9 mouse cellular contexts compared by ENCODE assay signal in genomic region chr4:34887295-34887694, GRCm38 (mm10). TPM values are rescaled to one million over a fixed set of nuclear protein-coding genes. Genes with fewer than 3 reads are reported as not detected.
A peak's percentile ranks its signal among the peaks of the same experiment; 100 is the strongest.
DNase-seq lines count a peak whose midpoint lies in the region; ATAC-seq lines count a peak whose summit lies in the region.
"Had no signal": no experiment of that assay in that cellular context is flagged by ENCODE, and none has a peak within 500 bp of the region (broad histone marks: within the 10 kb centered on the region; RNA-seq: fewer than 3 reads in every experiment).

No protein-coding gene starts in this region.

- intact Hi-C loops in left cerebral cortex, postnatal 25 days (cut with DNase I): loop anchor here (5.0 to 10.0 kb wide), 2 partner anchors 110 to 202 kb away; partner anchors contain the start of genes Slc35a1 and Smim8

- H3K27me3 ChIP-seq in heart, embryonic 14.5 days (ENCODE audit: control insufficient read depth, insufficient read depth, low read length): no peaks in the 10 kb centered on the region; the same call in 1 of the 2 replicates
- peaks cover 41% of the 10 kb centered on the region for H3K27me3 ChIP-seq in hindbrain, embryonic 10.5 days (ENCODE audit: insufficient read depth, poor library complexity, severe bottlenecking)
- H3K27me3 ChIP-seq in midbrain, embryonic 11.5 days (ENCODE audit: control insufficient read depth, insufficient read depth, low read length): peaks cover 4% of the 10 kb centered on the region; the same call in 1 of the 2 replicates

- H3K27ac ChIP-seq in heart, embryonic 14.5 days (replicated peaks in 1 of 2; ENCODE audit: control insufficient read depth in 1 of 2, insufficient read depth in 1 of 2, low read depth in 2 of 2, low read length in 2 of 2): peak overlapping the region in 1 of 2 experiments; percentile 86; a peak in 3 of 4 replicates
- peak overlapping the region; percentile 95 for H3K27ac ChIP-seq in hindbrain, embryonic 10.5 days
- no peak overlapping the region for H3K27ac ChIP-seq in midbrain, embryonic 11.5 days (ENCODE audit: low read depth, low read length)

- H3K9ac ChIP-seq in heart, embryonic 14.5 days (ENCODE audit: low read length): peak overlapping the region; percentile 86
- peak overlapping the region; percentile 77 for H3K9ac ChIP-seq in midbrain, embryonic 11.5 days (ENCODE audit: low read length)

- ATAC-seq in heart, embryonic 14.5 days (ENCODE audit: insufficient number of reproducible peaks, insufficient read depth, low FRiP score, low read depth): no peak
- ATAC-seq in midbrain, embryonic 11.5 days (ENCODE audit: low FRiP score): no peak
- no peak for ATAC-seq in inflammation-experienced regulatory T-cells, adult 6 months

- DNase-seq in heart, adult 8-10 months (ENCODE audit: low spot score): no peak
- DNase-seq in MEL-GATA-1-ER (ENCODE audit: extremely low read depth, low read depth): peak; percentile 14
- no peak for DNase-seq in hindbrain, embryonic 10.5 days (ENCODE audit: low spot score)
- peak; percentile 89 for DNase-seq in midbrain, embryonic 11.5 days (ENCODE audit: low spot score, missing footprints)
- DNase-seq in spleen, adult 12 weeks (ENCODE audit: low spot score): no peak
- no peak for DNase-seq in left cerebral cortex, postnatal 25 days (ENCODE audit: low spot score in 2 of 2)

- no peaks in the 10 kb centered on the region for H3K9me3 ChIP-seq in heart, embryonic 14.5 days (ENCODE audit: control insufficient read depth, low read length)
- H3K9me3 ChIP-seq in hindbrain, embryonic 10.5 days: no peaks in the 10 kb centered on the region
- H3K9me3 ChIP-seq in midbrain, embryonic 11.5 days (ENCODE audit: control insufficient read depth, low read length): no peaks in the 10 kb centered on the region

- peak overlapping the region; percentile 72 for H3K4me2 ChIP-seq in heart, embryonic 14.5 days (ENCODE audit: low read length)
- peak overlapping the region; percentile 71 for H3K4me2 ChIP-seq in midbrain, embryonic 11.5 days

- 17% methylated on average over 7 of the region's 7 CpGs for WGBS in heart, embryonic 14.5 days
- 18% methylated on average over 7 of the region's 7 CpGs for WGBS in hindbrain, embryonic 10.5 days
- WGBS in midbrain, embryonic 11.5 days: 24% methylated on average over 7 of the region's 7 CpGs

- H3K4me1 ChIP-seq in heart, embryonic 14.5 days (ENCODE audit: control insufficient read depth in 2 of 2, insufficient read depth in 2 of 2, low read length in 2 of 2): peaks cover 3 to 21% of the 10 kb centered on the region in 2 experiments; a peak in 3 of 4 replicates
- peaks cover 24% of the 10 kb centered on the region for H3K4me1 ChIP-seq in hindbrain, embryonic 10.5 days (replicated peaks)
- peaks cover 4% of the 10 kb centered on the region; the same call in 1 of the 2 replicates for H3K4me1 ChIP-seq in midbrain, embryonic 11.5 days (ENCODE audit: control insufficient read depth, insufficient read depth, low read length)

- H3K36me3 ChIP-seq in heart, embryonic 14.5 days (ENCODE audit: control insufficient read depth, insufficient read depth, low read length): no peaks in the 10 kb centered on the region
- no peaks in the 10 kb centered on the region for H3K36me3 ChIP-seq in hindbrain, embryonic 10.5 days
- H3K36me3 ChIP-seq in midbrain, embryonic 11.5 days (ENCODE audit: control insufficient read depth, insufficient read depth, low read length): no peaks in the 10 kb centered on the region

- H3K4me3 ChIP-seq in heart, embryonic 14.5 days (ENCODE audit: control insufficient read depth in 1 of 2, insufficient read depth in 1 of 2, low read depth in 1 of 2, low read length in 2 of 2): peak overlapping the region; percentile 71 to 72
- H3K4me3 ChIP-seq in hindbrain, embryonic 10.5 days: peak overlapping the region; percentile 71
- peak overlapping the region; percentile 47 for H3K4me3 ChIP-seq in midbrain, embryonic 11.5 days (ENCODE audit: low read depth, low read length)

RNA-seq across cellular contexts. Expression of gene Zfp292, which starts 4.5 kb away (rescaled TPM):
- 17.8 and 18.7 TPM in 2 replicates for polyA plus RNA-seq in heart, embryonic 14.5 days (2014; fragmentation: Nextera tagmentation; extraction: Ambion mirVana)
- total RNA-seq in heart, adult 8-10 months (2022): 10 to 100 TPM; 13.0 to 16.2 (median 14.5) TPM
- 21.0 and 22.8 TPM in 2 replicates for polyA plus RNA-seq in hindbrain, embryonic 10.5 days (2016; fragmentation: Nextera tagmentation; extraction: Ambion mirVana)
- polyA plus RNA-seq in midbrain, embryonic 11.5 days (2014; fragmentation: Nextera tagmentation; extraction: Ambion mirVana): 40.1 and 47.2 TPM in 2 replicates
- 10 to 100 TPM; 26.5 to 26.7 TPM for total RNA-seq in left cerebral cortex, postnatal 25 days (2021)
- 10 to 100 TPM; 14.8 to 28.0 (median 25.1) TPM for polyA plus RNA-seq in inflammation-experienced regulatory T-cells, adult 6 months (2017; shearing (Covaris generic))

RNA-seq across cellular contexts. Expression of gene Cga, which starts 6.3 kb away (rescaled TPM):
- polyA plus RNA-seq in heart, embryonic 14.5 days (2014; fragmentation: Nextera tagmentation; extraction: Ambion mirVana): not detected in 2 replicates
- total RNA-seq in heart, adult 8-10 months (2022): not detected
- 0.41 and 0.78 TPM in 2 replicates for polyA plus RNA-seq in hindbrain, embryonic 10.5 days (2016; fragmentation: Nextera tagmentation; extraction: Ambion mirVana)
- not detected in 2 replicates for polyA plus RNA-seq in midbrain, embryonic 11.5 days (2014; fragmentation: Nextera tagmentation; extraction: Ambion mirVana)
- not detected for total RNA-seq in left cerebral cortex, postnatal 25 days (2021)
- polyA plus RNA-seq in inflammation-experienced regulatory T-cells, adult 6 months (2017; shearing (Covaris generic)): not detected
- polyA plus RNA-seq: gonadal fat pad, adult 2 months had no signal

Comparison
In these comparisons a context has a peak if more than half of its experiments do, and no peak if none do; other contexts are left out.
1. DNase-seq: peak in MEL-GATA-1-ER (single experiment) and midbrain, embryonic 11.5 days (single experiment); none in heart, adult 8-10 months (single experiment), hindbrain, embryonic 10.5 days (single experiment), spleen, adult 12 weeks (single experiment) and left cerebral cortex, postnatal 25 days (0 of 2).
2. Peak in every context shown above with its lines, with median percentiles within 50 percentile points of each other: H3K4me3 ChIP-seq.